Mouse (Mus musculus) megakaryocyte, embryonic 14.5 days (primary cell): Measurements from ENCODE around the gene Cenpp.

Source experiments
- FLI1 ChIP-seq: IDR thresholded peaks from 2 replicates; pipeline ENCODE4 v1.6.1; 2012; ENCODE audit warnings: low read length, inconsistent platforms, mixed read lengths
- GATA1 ChIP-seq: IDR thresholded peaks from 3 replicates; pipeline ENCODE4 v1.6.1; 2012; ENCODE audit warnings: mixed read lengths, low read length, inconsistent platforms, borderline replicate concordance

DNA sequence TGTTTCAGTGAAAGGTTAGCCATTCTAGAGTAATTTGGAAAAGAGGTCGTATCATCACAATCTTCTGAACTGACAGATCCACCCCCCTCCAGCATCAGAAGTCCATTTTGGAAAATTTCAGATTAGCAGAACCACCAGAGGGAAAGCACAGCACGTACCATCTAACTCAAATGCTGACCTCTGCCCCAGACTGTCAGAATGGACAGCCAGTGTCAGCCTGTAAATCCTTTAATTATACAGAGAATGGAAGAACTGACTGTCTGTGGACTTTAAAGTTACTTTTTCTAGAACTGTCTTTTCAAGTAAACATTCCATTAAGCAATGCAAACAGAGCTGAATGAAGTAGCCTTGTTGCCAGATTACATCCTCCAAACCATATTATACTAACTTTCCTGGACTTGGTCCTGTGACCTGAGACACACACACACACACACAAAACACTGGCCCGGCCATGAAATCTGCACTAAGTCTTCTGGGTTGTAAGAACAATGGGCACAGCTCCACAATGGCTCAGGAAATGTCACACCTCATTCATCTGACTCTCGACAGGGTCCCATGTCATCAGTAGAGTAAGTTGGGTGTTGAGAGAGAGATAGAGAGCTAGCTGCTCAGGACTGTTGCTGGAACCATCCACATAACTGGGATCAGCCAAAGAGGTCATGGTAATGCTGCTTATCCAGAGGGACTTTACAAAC, 180.5 kb downstream of the Cenpp start:
- TF ChIP-seq GATA1 (no peak), FLI1 (no peak)
